Mouse (Mus musculus) neural tube, embryonic 12.5 days (tissue): ENCODE data around the gene Edn1. TPM values are rescaled to one million over a fixed set of nuclear protein-coding genes. Genes with fewer than 3 reads are reported as not detected.

ENCODE experiments used
- ATAC-seq: fragments of 200-750 bp; cut with Nextera tagmentation; 2 replicates; pipeline ENCODE4 v1.8.0; 2017; ENCODE audit warnings: low read depth, mild to moderate bottlenecking, moderate TSS enrichment, moderate library complexity; ENCODE audit not compliant: low FRiP score
- H3K27ac ChIP-seq: fragments of 300-500 bp; sonication (generic); 2 replicates; pipeline ENCODE4 v1.5.1; 2016
- H3K27me3 ChIP-seq: fragments of 300-500 bp; sonication (generic); replicated peaks from 2 replicates; pipeline ENCODE4 v1.6.1; 2016; ENCODE audit warnings: mild to moderate bottlenecking
- H3K36me3 ChIP-seq: fragments of 300-500 bp; sonication (generic); 2 replicates; pipeline ENCODE4 v1.6.1; 2016; ENCODE audit warnings: mild to moderate bottlenecking
- H3K4me1 ChIP-seq: fragments of 300-500 bp; sonication (generic); 2 replicates; pipeline ENCODE4 v1.6.1; 2016
- H3K4me2 ChIP-seq: fragments of 300-500 bp; sonication (generic); replicated peaks from 2 replicates; pipeline ENCODE4 v1.6.1; 2016; ENCODE audit warnings: mild to moderate bottlenecking
- H3K4me3 ChIP-seq: fragments of 300-500 bp; sonication (generic); 2 replicates; pipeline ENCODE4 v1.5.1; 2016
- H3K9ac ChIP-seq: fragments of 300-500 bp; sonication (generic); 2 replicates; pipeline ENCODE4 v1.6.1; 2016; ENCODE audit warnings: mild to moderate bottlenecking
- H3K9me3 ChIP-seq: fragments of 300-500 bp; sonication (generic); 2 replicates; pipeline ENCODE4 v1.6.1; 2016; ENCODE audit warnings: mild to moderate bottlenecking
- WGBS: fragments of 180-500 bp; shearing (Covaris S2); methylation state at CpG from one replicate; pipeline ENCODE4 v1.1.7; 2016; 5-methylcytosine and 5-hydroxymethylcytosine counted together
- polyA plus RNA-seq: library from polyadenylated mRNA; unstranded; fragments of >200 nt; fragmentation: Nextera tagmentation; extraction: Ambion mirVana; gene quantifications from 2 replicates; pipeline ENCODE4 v1.2.1, GENCODE M21; 2016

Edn1 gene
- polyA plus RNA-seq, 1 experiment from 2014 or later, result 1.8 TPM

DNA sequence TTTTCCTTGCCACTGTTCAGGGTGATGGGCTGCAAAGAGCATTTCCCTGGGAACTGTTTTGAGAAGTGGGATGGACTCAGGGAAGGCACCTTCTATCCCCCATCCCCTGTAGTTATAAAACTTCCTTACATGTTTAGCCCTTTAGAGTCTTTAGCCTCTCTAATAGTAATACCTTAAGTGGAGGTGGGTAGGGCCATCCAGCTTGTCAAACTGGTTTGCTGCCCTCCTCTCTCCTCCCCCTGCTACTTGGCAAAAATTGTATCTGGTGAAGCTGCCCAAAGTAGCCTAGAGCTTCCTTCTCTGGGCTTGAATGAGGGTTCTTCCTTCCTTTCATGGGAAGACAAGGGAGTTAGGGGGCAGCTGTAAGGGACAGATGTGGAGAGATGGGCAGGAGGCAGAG lies 2.5 kb upstream of the Edn1 start:
- Histone ChIP-seq H3K4me2 (no peak overlapping the region), H3K4me3 (no peak overlapping the region), H3K4me1 (peaks cover 4% of the 10 kb centered on the region; the same call in 1 of the 2 replicates), H3K27me3 (peaks cover 20% of the 10 kb centered on the region), H3K9me3 (no peaks in the 10 kb centered on the region), H3K9ac (no peak overlapping the region), H3K36me3 (no peaks in the 10 kb centered on the region), H3K27ac (no peak overlapping the region)
- ATAC-seq, result no peak

GRCm38 (mm10) chr13:42300567-42300966 lies 709 bp upstream of the Edn1 start:
- peaks cover 4% of the 10 kb centered on the region; the same call in 1 of the 2 replicates for H3K4me1 ChIP-seq
- no peaks in the 10 kb centered on the region for H3K9me3 ChIP-seq
- H3K4me2 ChIP-seq, result peak overlapping the region; percentile 72
- peaks cover 20% of the 10 kb centered on the region for H3K27me3 ChIP-seq
- H3K9ac ChIP-seq, result no peak overlapping the region
- H3K4me3 ChIP-seq, result peak overlapping the region; percentile 32; the same call in 1 of the 2 replicates
- 3% methylated on average over 11 of the region's 11 CpGs for WGBS
- ATAC-seq, result peak; percentile 76; the same call in 1 of the 2 replicates
- H3K36me3 ChIP-seq, result no peaks in the 10 kb centered on the region
- H3K27ac ChIP-seq, result no peak overlapping the region

DNA sequence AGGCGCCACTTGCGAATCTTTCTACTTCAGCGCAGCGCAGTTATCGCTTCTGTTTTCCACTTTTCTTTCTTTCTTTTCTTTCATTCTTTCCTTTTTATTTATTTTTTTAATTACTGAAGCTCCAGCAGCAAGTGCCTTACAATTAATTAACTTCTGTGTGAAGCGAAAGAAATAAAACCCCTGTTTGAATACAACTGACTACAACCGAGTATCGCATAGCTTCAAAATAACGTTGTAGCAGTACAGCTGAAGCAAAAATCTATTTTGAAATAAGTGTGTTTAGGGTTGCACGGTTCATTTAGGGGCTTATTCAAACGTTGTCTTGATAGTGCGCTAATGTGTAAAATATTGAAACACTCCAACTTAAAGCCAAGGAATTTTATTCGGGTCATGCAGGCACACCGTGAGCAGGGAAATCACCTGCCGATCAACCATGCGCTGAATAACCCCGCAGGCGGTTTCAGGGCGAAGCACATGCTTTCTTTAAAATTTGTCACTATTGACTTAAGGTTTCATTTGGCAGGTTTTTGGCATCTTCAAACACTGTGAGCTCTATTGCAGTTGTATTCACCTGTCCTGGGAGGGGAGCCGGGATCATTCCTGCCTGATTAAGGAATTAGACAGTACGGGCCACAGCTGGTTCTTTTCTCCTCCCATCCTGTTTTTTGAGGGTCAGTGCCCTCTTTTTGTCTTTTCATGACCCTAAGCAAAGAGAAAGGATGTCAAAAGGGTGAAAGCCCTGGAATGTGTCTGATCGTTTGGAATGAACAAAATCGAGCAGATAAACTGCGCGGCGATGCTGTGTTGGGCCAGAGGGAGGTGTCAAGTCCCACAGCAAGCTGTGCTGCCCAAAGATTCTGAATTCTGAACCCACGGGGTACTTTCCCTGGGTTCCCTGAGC lies 935 bp downstream of the Edn1 start:
- ATAC-seq, result no peak
- Histone ChIP-seq H3K9me3 (no peaks in the 10 kb centered on the region), H3K4me1 (peaks cover 4% of the 10 kb centered on the region; the same call in 1 of the 2 replicates), H3K36me3 (no peaks in the 10 kb centered on the region), H3K9ac (no peak overlapping the region), H3K4me2 (peak overlapping the region; percentile 72), H3K27me3 (peaks cover 20% of the 10 kb centered on the region), H3K4me3 (peak overlapping the region; percentile 32), H3K27ac (no peak overlapping the region)
- WGBS, result 14% methylated on average over 27 of the region's 27 CpGs

DNA sequence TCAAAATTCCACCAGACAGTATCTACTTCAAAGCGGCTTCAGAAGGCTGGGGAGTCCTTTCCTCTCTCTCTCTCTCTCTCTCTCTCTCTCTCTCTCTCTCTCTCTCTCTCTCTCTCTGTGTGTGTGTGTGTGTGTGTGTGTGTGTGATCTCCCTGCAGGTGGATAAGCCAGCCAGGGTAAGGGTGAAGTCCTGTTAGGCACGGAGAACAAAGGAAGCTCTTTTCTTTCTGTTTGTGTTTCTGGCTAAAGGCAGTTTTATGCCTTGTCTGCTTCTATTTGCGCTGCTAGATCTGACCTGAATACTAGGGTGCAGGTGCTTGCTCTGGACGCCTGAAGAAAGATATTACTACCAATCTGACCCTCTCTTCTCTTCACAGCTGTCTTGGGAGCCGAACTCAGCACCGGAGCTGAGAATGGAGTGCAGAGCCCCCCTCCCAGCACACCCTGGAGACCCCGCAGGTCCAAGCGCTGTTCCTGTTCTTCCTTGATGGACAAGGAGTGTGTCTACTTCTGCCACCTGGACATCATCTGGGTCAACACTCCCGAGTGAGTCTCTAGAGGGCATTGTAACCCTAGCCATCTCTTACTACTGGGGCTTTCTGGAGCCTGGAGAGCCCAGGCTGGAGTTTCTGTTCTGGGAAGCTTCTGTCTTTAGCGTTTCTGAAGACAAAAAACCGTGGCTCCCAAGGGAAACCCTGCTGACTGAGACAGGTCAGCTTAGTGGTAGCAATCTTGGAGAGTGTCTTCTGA lies 2.1 kb downstream of the Edn1 start:
- WGBS, result 37% methylated on average over 11 of the region's 11 CpGs
- Histone ChIP-seq H3K9me3 (no peaks in the 10 kb centered on the region), H3K36me3 (no peaks in the 10 kb centered on the region), H3K4me2 (no peak overlapping the region), H3K27ac (no peak overlapping the region), H3K4me1 (peaks cover 4% of the 10 kb centered on the region; the same call in 1 of the 2 replicates), H3K9ac (no peak overlapping the region), H3K4me3 (no peak overlapping the region), H3K27me3 (peaks cover 20% of the 10 kb centered on the region)
- ATAC-seq, result no peak

DNA sequence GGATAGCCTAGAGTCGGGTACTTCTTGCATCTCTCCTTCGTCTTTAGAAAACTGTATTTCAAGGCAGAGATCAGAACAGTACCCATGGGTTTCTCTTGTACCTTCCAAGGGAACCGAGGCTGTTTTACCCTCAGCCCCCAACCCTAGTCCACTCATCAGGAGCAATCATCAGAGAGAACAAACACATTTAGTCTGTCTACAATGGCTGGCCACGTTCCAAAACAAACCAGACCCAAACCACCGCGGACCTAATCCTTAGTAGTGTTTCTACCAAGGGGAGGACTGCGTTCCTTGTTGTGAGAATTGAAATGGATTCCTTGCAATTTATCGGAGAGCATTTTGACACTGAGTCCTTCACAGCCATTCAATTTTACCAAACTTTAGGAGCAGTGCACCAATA lies 2.9 kb downstream of the Edn1 start:
- WGBS, result 92% methylated on average over 8 of the region's 8 CpGs
- ATAC-seq, result no peak
- H3K9ac ChIP-seq, result no peak overlapping the region
- no peaks in the 10 kb centered on the region for H3K9me3 ChIP-seq
- H3K4me3 ChIP-seq, result no peak overlapping the region
- peaks cover 20% of the 10 kb centered on the region for H3K27me3 ChIP-seq
- no peak overlapping the region for H3K4me2 ChIP-seq
- no peak overlapping the region for H3K27ac ChIP-seq
- H3K4me1 ChIP-seq, result peaks cover 4% of the 10 kb centered on the region; the same call in 1 of the 2 replicates
- no peaks in the 10 kb centered on the region for H3K36me3 ChIP-seq

- WGBS, result 81% methylated on average over 14 of the region's 14 CpGs
- Histone ChIP-seq H3K36me3 (no peaks in the 10 kb centered on the region), H3K27me3 (peaks cover 16% of the 10 kb centered on the region), H3K4me2 (no peak overlapping the region), H3K4me3 (no peak overlapping the region), H3K4me1 (peaks cover 3% of the 10 kb centered on the region; the same call in 1 of the 2 replicates), H3K9ac (no peak overlapping the region), H3K9me3 (no peaks in the 10 kb centered on the region), H3K27ac (no peak overlapping the region)
- no peak for ATAC-seq
These were observed 5.9 kb downstream of the Edn1 start for GRCm38 (mm10) chr13:42306870-42307800.

DNA sequence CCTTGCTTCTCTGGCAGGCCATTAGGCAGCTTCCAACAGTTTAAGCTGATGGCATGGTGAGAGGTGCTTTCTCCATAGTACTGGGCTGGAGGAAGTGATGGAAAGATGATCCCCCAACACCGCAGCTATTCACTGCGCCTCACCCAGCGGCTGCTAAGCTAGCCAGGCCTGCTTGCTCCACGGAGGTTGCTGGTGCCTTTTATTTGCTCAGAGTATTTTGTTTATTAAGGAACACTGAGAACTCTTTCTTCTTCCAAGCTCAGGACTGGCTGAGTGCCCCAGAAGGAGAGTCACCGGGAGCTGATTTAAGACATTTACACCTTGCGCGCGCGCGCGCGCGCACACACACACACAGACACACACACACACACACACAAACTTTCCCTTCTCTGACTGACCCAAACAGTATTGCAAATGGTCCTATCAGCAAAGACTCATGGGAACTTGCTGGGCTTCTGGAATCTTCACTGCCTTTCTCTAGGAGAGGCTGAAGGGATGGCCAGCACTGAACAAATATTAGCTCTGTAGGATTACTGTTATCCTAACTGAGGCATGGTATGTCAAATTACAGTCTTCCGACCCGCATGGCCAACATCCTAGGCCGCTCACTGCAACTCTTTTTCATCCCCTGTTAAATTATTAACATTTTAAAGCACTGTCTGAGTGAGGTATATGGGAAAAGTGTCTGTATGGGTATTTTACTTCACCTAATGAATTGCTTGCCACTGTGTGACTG lies 7.3 kb downstream of the Edn1 start:
- ATAC-seq, result no peak
- Histone ChIP-seq H3K4me2 (no peak overlapping the region), H3K27ac (no peak overlapping the region), H3K4me3 (no peak overlapping the region), H3K9me3 (no peaks in the 10 kb centered on the region), H3K27me3 (peaks cover 2% of the 10 kb centered on the region), H3K9ac (no peak overlapping the region), H3K4me1 (no peaks in the 10 kb centered on the region), H3K36me3 (no peaks in the 10 kb centered on the region)
- WGBS, result 76% methylated on average over 16 of the region's 16 CpGs

DNA sequence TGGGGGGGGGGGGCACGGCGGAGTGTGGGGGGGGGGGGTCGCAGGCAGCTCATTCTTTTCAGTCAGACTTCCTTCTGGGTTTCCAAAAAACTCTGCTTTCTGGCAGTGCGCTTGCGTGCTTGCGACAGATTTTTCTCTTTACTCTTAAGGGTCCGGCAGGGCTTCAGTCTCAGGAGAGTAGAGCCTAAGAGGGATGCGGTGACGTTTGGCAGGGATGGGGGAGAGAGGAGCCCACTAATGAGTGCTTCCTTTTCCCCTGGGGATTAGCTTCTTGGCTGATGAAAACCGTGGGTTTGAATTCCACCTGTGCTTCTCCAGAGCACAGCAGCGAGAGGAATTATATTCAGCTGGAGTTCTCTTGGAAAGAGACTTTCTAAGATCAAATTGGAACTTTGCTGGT lies 8.5 kb downstream of the Edn1 start:
- ATAC-seq, result no peak
- Histone ChIP-seq H3K4me2 (no peak overlapping the region), H3K4me1 (no peaks in the 10 kb centered on the region), H3K4me3 (no peak overlapping the region), H3K36me3 (no peaks in the 10 kb centered on the region), H3K27me3 (no peaks in the 10 kb centered on the region; the same call in 1 of the 2 replicates), H3K9ac (no peak overlapping the region), H3K9me3 (no peaks in the 10 kb centered on the region), H3K27ac (no peak overlapping the region)
- 42% methylated on average over 11 of the region's 11 CpGs for WGBS

GRCm38 (mm10) chr13:42315628-42316027 lies 14.4 kb downstream of the Edn1 start:
- no peaks in the 10 kb centered on the region for H3K4me1 ChIP-seq
- H3K4me2 ChIP-seq, result no peak overlapping the region
- no peak overlapping the region for H3K27ac ChIP-seq
- H3K27me3 ChIP-seq, result no peaks in the 10 kb centered on the region
- no peak overlapping the region for H3K4me3 ChIP-seq
- H3K9me3 ChIP-seq, result no peaks in the 10 kb centered on the region
- no peak for ATAC-seq
- 68% methylated on average over 1 of the region's 1 CpGs for WGBS
- H3K9ac ChIP-seq, result no peak overlapping the region
- H3K36me3 ChIP-seq, result no peaks in the 10 kb centered on the region

GRCm38 (mm10) chr13:42317808-42318207 lies 16.5 kb downstream of the Edn1 start:
- 90% methylated on average over 4 of the region's 4 CpGs for WGBS
- Histone ChIP-seq H3K36me3 (no peaks in the 10 kb centered on the region), H3K4me3 (no peak overlapping the region), H3K9ac (no peak overlapping the region), H3K27me3 (no peaks in the 10 kb centered on the region), H3K4me2 (no peak overlapping the region), H3K27ac (no peak overlapping the region), H3K4me1 (no peaks in the 10 kb centered on the region), H3K9me3 (no peaks in the 10 kb centered on the region)
- no peak for ATAC-seq

- no peak overlapping the region for H3K9ac ChIP-seq
- H3K27ac ChIP-seq, result no peak overlapping the region
- no peak for ATAC-seq
- H3K4me3 ChIP-seq, result no peak overlapping the region
- 90% methylated on average over 2 of the region's 2 CpGs for WGBS
- H3K4me2 ChIP-seq, result no peak overlapping the region
- no peaks in the 10 kb centered on the region for H3K36me3 ChIP-seq
- H3K9me3 ChIP-seq, result peaks cover 7% of the 10 kb centered on the region; the same call in 1 of the 2 replicates
- H3K27me3 ChIP-seq, result no peaks in the 10 kb centered on the region
- no peaks in the 10 kb centered on the region for H3K4me1 ChIP-seq
These were observed 27.3 kb downstream of the Edn1 start for GRCm38 (mm10) chr13:42328576-42328975.
